Mouse (Mus musculus): Measurements from ENCODE around the gene Myo18b.

DNA sequence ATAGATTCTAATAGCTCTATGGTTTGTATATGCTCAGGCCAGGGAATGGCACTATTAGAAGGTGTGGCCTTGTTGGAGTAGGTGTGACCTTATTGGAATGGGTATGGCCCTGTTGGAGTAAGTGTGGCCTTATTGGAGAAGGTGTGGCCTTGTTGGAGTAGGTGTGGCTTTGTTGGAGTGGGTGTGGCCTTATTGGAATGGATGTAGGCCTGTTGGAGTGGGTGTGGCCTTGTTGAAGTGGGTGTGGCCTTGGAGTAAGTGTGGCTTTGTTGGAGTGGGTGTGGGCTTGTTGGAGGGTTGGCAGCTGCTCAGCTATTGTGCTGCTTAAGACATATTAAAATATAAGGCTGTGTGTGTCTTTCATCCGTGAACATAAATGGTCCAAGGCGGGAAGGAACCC lies 249.3 kb downstream of the Myo18b start:
- TF ChIP-seq CHD2 (IDR thresholded peaks at IDR 0.05; ENCODE audit: low read depth, low read length) (no peak), ZNF384 (IDR thresholded peaks at IDR 0.05; ENCODE audit: low read depth, low read length) (no peak), MAFK (IDR thresholded peaks at IDR 0.05; ENCODE audit: insufficient read depth, low read depth, low read length) (no peak), HCFC1 (IDR thresholded peaks at IDR 0.05; ENCODE audit: borderline replicate concordance, insufficient read depth, low read length) (no peak)

Data from ES-E14 (cell line).